Mouse (Mus musculus) intestine, postnatal 0 days (tissue): ENCODE measurements around the gene Asprv1. TPM values are rescaled to one million over a fixed set of nuclear protein-coding genes. Genes with fewer than 3 reads are reported as not detected.

Experiments
- ATAC-seq: fragments of 200-750 bp; cut with Nextera tagmentation; 2 replicates; pipeline ENCODE4 v1.8.0; 2017; ENCODE audit warnings: mild to moderate bottlenecking, moderate TSS enrichment, moderate library complexity
- H3K27ac ChIP-seq: fragments of 300-500 bp; sonication (generic); 2 replicates; pipeline ENCODE4 v1.5.1; 2014; ENCODE audit warnings: mild to moderate bottlenecking, low read depth, low read length, moderate library complexity
- H3K27me3 ChIP-seq: fragments of 300-500 bp; sonication (generic); replicated peaks from 2 replicates; pipeline ENCODE4 v1.6.1; 2014; ENCODE audit warnings: low read length, mixed read lengths; ENCODE audit not compliant: control insufficient read depth, insufficient read depth
- H3K36me3 ChIP-seq: fragments of 300-500 bp; sonication (generic); 2 replicates; pipeline ENCODE4 v1.6.1; 2014; ENCODE audit warnings: mild to moderate bottlenecking, moderate library complexity; ENCODE audit not compliant: control insufficient read depth, insufficient read depth
- H3K4me1 ChIP-seq: fragments of 300-500 bp; sonication (generic); replicated peaks from 2 replicates; pipeline ENCODE4 v1.6.1; 2014; ENCODE audit warnings: antibody characterized with exemption, low read length, mixed read lengths; ENCODE audit not compliant: control insufficient read depth, insufficient read depth
- H3K4me2 ChIP-seq: fragments of 300-500 bp; sonication (generic); replicated peaks from 2 replicates; pipeline ENCODE4 v1.6.1; 2014; ENCODE audit warnings: low read depth, mild to moderate bottlenecking, moderate library complexity
- H3K4me3 ChIP-seq: fragments of 300-500 bp; sonication (generic); 2 replicates; pipeline ENCODE4 v1.5.1; 2014; ENCODE audit warnings: low read depth, low read length
- H3K9ac ChIP-seq: fragments of 300-500 bp; sonication (generic); 2 replicates; pipeline ENCODE4 v1.6.1; 2014; ENCODE audit warnings: mild to moderate bottlenecking, low read depth, low read length
- H3K9me3 ChIP-seq: fragments of 300-500 bp; sonication (generic); 2 replicates; pipeline ENCODE4 v1.6.1; 2016; ENCODE audit warnings: mixed run types; ENCODE audit not compliant: control insufficient read depth
- CTCF ChIP-seq: sonication (generic); IDR thresholded peaks from 2 replicates; pipeline ENCODE4 v1.5.1; 2016; ENCODE audit warnings: low read depth, mild to moderate bottlenecking, control low read depth, antibody characterized with exemption, moderate library complexity
- WGBS: fragments of 180-500 bp; shearing (Covaris S2); extraction: QIAGEN DNeasy Blood & Tissue Kit; methylation state at CpG from one replicate; pipeline ENCODE4 v1.1.7; 2014; 5-methylcytosine and 5-hydroxymethylcytosine counted together
- polyA plus RNA-seq: library from polyadenylated mRNA; unstranded; fragments of >200 nt; fragmentation: Nextera tagmentation; extraction: Ambion mirVana; gene quantifications from 2 replicates; pipeline ENCODE4 v1.2.1, GENCODE M21; 2015

Asprv1 gene
- polyA plus RNA-seq, 1 experiment from 2014 or later = 1.3 TPM

GRCm38 (mm10) chr6:86640161-86640560, 12.2 kb downstream of the Asprv1 start:
- no peak for ATAC-seq
- H3K27me3 ChIP-seq = no peaks in the 10 kb centered on the region
- H3K9ac ChIP-seq = no peak overlapping the region
- no peak overlapping the region for H3K4me2 ChIP-seq
- no peak overlapping the region for H3K4me3 ChIP-seq
- 0 out of 2 replicates have a peak, but pooled peaks cover 4% of the 10 kb centered on the region for H3K4me1 ChIP-seq
- WGBS = 79% methylated on average over 3 of the region's 3 CpGs
- no peaks in the 10 kb centered on the region for H3K9me3 ChIP-seq
- no peaks in the 10 kb centered on the region for H3K36me3 ChIP-seq
- H3K27ac ChIP-seq = no peak overlapping the region
- TF ChIP-seq CTCF = no peak

- H3K36me3 ChIP-seq = no peaks in the 10 kb centered on the region
- 0 out of 2 replicates have a peak, but pooled peaks cover 4% of the 10 kb centered on the region for H3K4me1 ChIP-seq
- H3K27me3 ChIP-seq = no peaks in the 10 kb centered on the region
- no peak for ATAC-seq
- H3K9me3 ChIP-seq = no peaks in the 10 kb centered on the region
- H3K27ac ChIP-seq = no peak overlapping the region
- H3K9ac ChIP-seq = no peak overlapping the region
- no peak overlapping the region for H3K4me3 ChIP-seq
- TF ChIP-seq CTCF = no peak
- no peak overlapping the region for H3K4me2 ChIP-seq
- WGBS = 63% methylated on average over 8 of the region's 8 CpGs
Observed at GRCm38 (mm10) chr6:86640776-86641175, 12.8 kb downstream of the Asprv1 start.

DNA sequence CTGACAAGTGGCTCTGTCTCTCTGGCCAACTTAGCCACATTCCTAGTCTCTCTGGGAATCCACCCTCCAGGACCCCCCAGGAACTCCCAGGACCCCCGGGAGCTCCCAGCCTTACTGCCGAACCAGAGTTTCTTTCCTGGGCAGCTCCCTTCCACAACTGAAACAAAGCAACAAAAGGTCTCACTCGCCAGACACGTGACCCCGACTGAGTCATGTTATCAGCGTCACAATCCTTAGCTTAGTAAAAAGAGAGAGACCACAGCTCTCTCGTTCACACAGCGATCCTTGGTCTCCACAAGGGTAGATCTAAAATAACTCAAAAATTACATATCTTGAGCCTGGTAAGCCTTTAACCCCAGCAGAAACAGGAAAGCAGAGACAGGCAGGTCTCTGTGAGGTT, 13.8 kb downstream of the Asprv1 start:
- ATAC-seq = no peak
- TF ChIP-seq CTCF = no peak
- no peak overlapping the region for H3K4me3 ChIP-seq
- H3K36me3 ChIP-seq = no peaks in the 10 kb centered on the region
- H3K9ac ChIP-seq = no peak overlapping the region
- no peak overlapping the region for H3K27ac ChIP-seq
- WGBS = 77% methylated on average over 8 of the region's 8 CpGs
- H3K9me3 ChIP-seq = no peaks in the 10 kb centered on the region
- H3K4me1 ChIP-seq = 0 out of 2 replicates have a peak, but pooled peaks cover 4% of the 10 kb centered on the region
- H3K4me2 ChIP-seq = no peak overlapping the region
- no peaks in the 10 kb centered on the region for H3K27me3 ChIP-seq

- Histone ChIP-seq H3K4me1 (0 out of 2 replicates have a peak, but pooled peaks cover 3% of the 10 kb centered on the region), H3K4me3 (no peak overlapping the region), H3K9me3 (no peaks in the 10 kb centered on the region), H3K4me2 (no peak overlapping the region), H3K9ac (no peak overlapping the region), H3K27me3 (no peaks in the 10 kb centered on the region), H3K27ac (no peak overlapping the region), H3K36me3 (peaks cover 19% of the 10 kb centered on the region)
- ATAC-seq = no peak
- WGBS = 79% methylated on average over 3 of the region's 3 CpGs
- no peak for TF ChIP-seq CTCF
Observed at GRCm38 (mm10) chr6:86644775-86645400, 16.9 kb downstream of the Asprv1 start.

DNA sequence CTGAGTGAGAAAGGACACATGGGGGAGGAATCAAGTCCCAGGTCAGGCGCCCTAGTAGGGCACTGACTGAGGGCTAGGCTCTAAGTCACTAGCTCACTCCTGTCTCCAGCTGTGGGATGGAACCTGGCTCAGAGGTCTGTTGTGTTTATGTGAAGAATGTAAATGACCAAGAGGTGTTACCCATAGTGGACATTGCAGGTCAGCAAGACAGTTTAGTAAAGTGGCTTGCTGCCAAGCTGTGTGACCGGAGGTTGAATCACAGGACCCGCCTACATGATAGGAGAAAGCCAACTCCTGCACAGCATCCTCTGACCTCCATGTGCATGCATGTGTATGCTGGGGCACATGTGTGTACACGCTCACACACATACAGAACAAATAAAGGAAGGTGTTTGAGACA, 17.6 kb downstream of the Asprv1 start:
- no peak for TF ChIP-seq CTCF
- Histone ChIP-seq H3K4me2 (no peak overlapping the region), H3K27me3 (no peaks in the 10 kb centered on the region), H3K4me3 (no peak overlapping the region), H3K36me3 (peaks cover 25% of the 10 kb centered on the region), H3K9me3 (no peaks in the 10 kb centered on the region), H3K9ac (no peak overlapping the region), H3K4me1 (0 out of 2 replicates have a peak, but pooled peaks cover 3% of the 10 kb centered on the region), H3K27ac (no peak overlapping the region)
- 52% methylated on average over 4 of the region's 4 CpGs for WGBS
- no peak; the same call in 1 of the 2 replicates for ATAC-seq

GRCm38 (mm10) chr6:86646143-86646542, 18.2 kb downstream of the Asprv1 start:
- Histone ChIP-seq H3K4me2 (no peak overlapping the region), H3K4me3 (no peak overlapping the region), H3K9me3 (no peaks in the 10 kb centered on the region), H3K27me3 (no peaks in the 10 kb centered on the region), H3K36me3 (peaks cover 31% of the 10 kb centered on the region), H3K27ac (no peak overlapping the region), H3K9ac (no peak overlapping the region), H3K4me1 (0 out of 2 replicates have a peak, but pooled peaks cover 3% of the 10 kb centered on the region)
- no peak for TF ChIP-seq CTCF
- peak; percentile 63 for ATAC-seq
- WGBS = 46% methylated on average over 7 of the region's 7 CpGs

DNA sequence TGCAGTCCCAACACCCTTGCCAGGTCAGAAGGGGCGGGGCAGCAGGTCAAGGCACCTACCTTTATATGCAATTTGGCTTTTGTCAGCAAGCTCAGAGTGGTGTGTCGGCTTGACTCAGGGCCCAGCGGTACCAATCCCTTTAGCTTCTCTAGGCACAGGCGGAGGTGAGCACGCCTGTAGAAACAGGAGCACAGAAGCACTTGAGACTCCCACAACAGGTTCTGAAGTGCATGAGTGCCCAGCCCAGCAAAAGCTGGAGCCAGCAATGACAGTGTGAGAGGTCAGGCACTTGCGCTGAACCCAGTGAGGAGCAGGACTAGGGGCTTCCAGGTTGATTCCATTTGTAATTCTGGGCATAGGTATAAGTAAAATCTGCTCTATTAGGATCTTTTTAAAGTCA, 25.1 kb downstream of the Asprv1 start:
- ATAC-seq = no peak
- WGBS = 92% methylated on average over 6 of the region's 6 CpGs
- no peak overlapping the region for H3K27ac ChIP-seq
- 0 out of 2 replicates have a peak, but pooled peaks cover 7% of the 10 kb centered on the region for H3K4me1 ChIP-seq
- no peaks in the 10 kb centered on the region for H3K9me3 ChIP-seq
- H3K4me3 ChIP-seq = no peak overlapping the region
- no peak for TF ChIP-seq CTCF
- H3K27me3 ChIP-seq = no peaks in the 10 kb centered on the region
- peaks cover 65% of the 10 kb centered on the region for H3K36me3 ChIP-seq
- H3K9ac ChIP-seq = no peak overlapping the region
- H3K4me2 ChIP-seq = no peak overlapping the region
